Mouse (Mus musculus) CH12F3 (cell line): Measurements from ENCODE around the gene Exoc8.

Experiments used
- in situ Hi-C: fragments of 300-500 bp; cut with MboI; formaldehyde crosslinking; loops from 2 replicates; pipeline ENCODE4 v1.14.3; 2020; ENCODE audit warnings: low sequenced_read_pairs

Exoc8 gene

GRCm38 (mm10) chr8:124910349-124910748 lies 12.8 kb upstream of the Exoc8 start:
- in situ Hi-C loops, result no loop called here

GRCm38 (mm10) chr8:124909936-124910335 lies 12.4 kb upstream of the Exoc8 start:
- in situ Hi-C loops, result no loop called here

- in situ Hi-C loops, result no loop called here
Observed at GRCm38 (mm10) chr8:124905482-124905881, 8.0 kb upstream of the Exoc8 start.

GRCm38 (mm10) chr8:124903198-124903597 lies 5.7 kb upstream of the Exoc8 start:
- in situ Hi-C loops, result no loop called here

GRCm38 (mm10) chr8:124898251-124898905 lies 873 bp upstream of the Exoc8 start:
- in situ Hi-C loops, result no loop called here

- in situ Hi-C loops, result no loop called here
Observed at GRCm38 (mm10) chr8:124896632-124897385, 696 bp downstream of the Exoc8 start.

- in situ Hi-C loops, result no loop called here
Observed at GRCm38 (mm10) chr8:124896010-124896631, 1.4 kb downstream of the Exoc8 start.

- in situ Hi-C loops, result no loop called here
Observed at GRCm38 (mm10) chr8:124892596-124892995, 4.9 kb downstream of the Exoc8 start.

- in situ Hi-C loops, result no loop called here
Observed at GRCm38 (mm10) chr8:124888385-124888784, 9.1 kb downstream of the Exoc8 start.

GRCm38 (mm10) chr8:124878946-124879526 lies 18.5 kb downstream of the Exoc8 start:
- in situ Hi-C loops, result no loop called here

- in situ Hi-C loops, result no loop called here
Observed at GRCm38 (mm10) chr8:124878141-124878540, 19.4 kb downstream of the Exoc8 start.

GRCm38 (mm10) chr8:124872690-124873089 lies 24.8 kb downstream of the Exoc8 start:
- in situ Hi-C loops, result no loop called here

GRCm38 (mm10) chr8:124872081-124872480 lies 25.4 kb downstream of the Exoc8 start:
- in situ Hi-C loops, result no loop called here

GRCm38 (mm10) chr8:124871474-124871873 lies 26.0 kb downstream of the Exoc8 start:
- in situ Hi-C loops, result no loop called here

GRCm38 (mm10) chr8:124869708-124870107 lies 27.8 kb downstream of the Exoc8 start:
- in situ Hi-C loops, result no loop called here

- in situ Hi-C loops, result no loop called here
Observed at GRCm38 (mm10) chr8:124867126-124867525, 30.4 kb downstream of the Exoc8 start.

GRCm38 (mm10) chr8:124866669-124867068 lies 30.8 kb downstream of the Exoc8 start:
- in situ Hi-C loops, result no loop called here

GRCm38 (mm10) chr8:124863729-124864128 lies 33.8 kb downstream of the Exoc8 start:
- in situ Hi-C loops, result no loop called here

GRCm38 (mm10) chr8:124863163-124863677 lies 34.3 kb downstream of the Exoc8 start:
- in situ Hi-C loops, result no loop called here

GRCm38 (mm10) chr8:124862321-124863162 lies 35.0 kb downstream of the Exoc8 start, which contains the start of the genes Gnpat and 2810004N23Rik:
Gene Gnpat (plus strand): TSS chr8:124863033.
Gene 2810004N23Rik (minus strand): TSS chr8:124863120.
- in situ Hi-C loops, result no loop called here
